26 mouse cellular contexts compared by ENCODE assay signal in the genomic region with DNA sequence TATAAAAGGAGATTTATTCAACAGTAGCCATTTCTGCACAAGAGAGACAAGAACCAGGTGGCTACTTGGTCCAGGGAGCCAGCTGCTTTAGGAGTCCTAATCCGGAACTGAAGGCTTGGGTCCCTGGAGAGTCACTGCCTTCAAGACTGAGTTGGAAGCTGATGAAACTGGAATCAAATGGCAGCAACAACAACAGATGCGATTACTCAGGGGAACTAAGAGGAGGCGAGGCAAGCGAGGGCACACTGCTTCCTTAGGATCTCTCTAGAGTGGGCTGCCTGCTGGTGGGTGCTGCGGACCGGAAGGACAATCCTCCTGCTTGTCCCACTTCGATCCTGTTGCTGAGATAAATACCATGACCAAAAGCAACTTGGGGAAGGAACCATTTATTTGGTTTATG. TPM values are rescaled to one million over a fixed set of nuclear protein-coding genes. Genes with fewer than 3 reads are reported as not detected.
A peak's percentile ranks its signal among the peaks of the same experiment; 100 is the strongest.
DNase-seq lines count a peak whose midpoint lies in the region; ATAC-seq and TF ChIP-seq lines count a peak whose summit lies in the region.
"Had no signal": no experiment of that assay in that cellular context is flagged by ENCODE, and none has a peak within 500 bp of the region (broad histone marks: within the 10 kb centered on the region; RNA-seq: fewer than 3 reads in every experiment).

No protein-coding gene starts in this region.

- no peak overlapping the region for H3K27ac ChIP-seq in embryonic facial prominence, embryonic 14.5 days (replicated peaks; ENCODE audit: low read depth, low read length)
- no peak overlapping the region for H3K27ac ChIP-seq in embryonic facial prominence, embryonic 10.5 days (replicated peaks)
- no peak overlapping the region for H3K27ac ChIP-seq in kidney, postnatal 0 days
- no peak overlapping the region for H3K27ac ChIP-seq in kidney, embryonic 15.5 days
- no peak overlapping the region for H3K27ac ChIP-seq in intestine, embryonic 16.5 days (ENCODE audit: low read length)
- H3K27ac ChIP-seq: forebrain, embryonic 15.5 days; heart, embryonic 10.5 days; hindbrain, embryonic 15.5 days; left cerebral cortex, adult 2 months; neural tube, embryonic 12.5 days had no signal

- H3K9ac ChIP-seq in embryonic facial prominence, embryonic 14.5 days (ENCODE audit: low read depth, low read length) = no peak overlapping the region
- H3K9ac ChIP-seq in kidney, postnatal 0 days (ENCODE audit: low read depth, low read length) = no peak overlapping the region
- no peak overlapping the region for H3K9ac ChIP-seq in kidney, embryonic 15.5 days
- H3K9ac ChIP-seq in intestine, embryonic 16.5 days (ENCODE audit: low read depth, low read length) = no peak overlapping the region
- H3K9ac ChIP-seq: forebrain, embryonic 15.5 days; hindbrain, embryonic 15.5 days; neural tube, embryonic 12.5 days had no signal

- no peaks in the 10 kb centered on the region for H3K4me1 ChIP-seq in embryonic facial prominence, embryonic 14.5 days (ENCODE audit: control insufficient read depth, insufficient read depth, low read length)
- H3K4me1 ChIP-seq in embryonic facial prominence, embryonic 10.5 days = no peaks in the 10 kb centered on the region
- H3K4me1 ChIP-seq in kidney, postnatal 0 days (replicated peaks; ENCODE audit: insufficient read depth, low read length) = no peaks in the 10 kb centered on the region
- H3K4me1 ChIP-seq in kidney, embryonic 15.5 days = 0 out of 2 replicates have a peak, but pooled peaks cover 2% of the 10 kb centered on the region
- 0 out of 2 replicates have a peak, but pooled peaks cover 2% of the 10 kb centered on the region for H3K4me1 ChIP-seq in intestine, embryonic 16.5 days (ENCODE audit: control insufficient read depth, insufficient read depth, low read length)
- H3K4me1 ChIP-seq: forebrain, embryonic 15.5 days; heart, embryonic 10.5 days; neural tube, embryonic 12.5 days had no signal

- H3K4me2 ChIP-seq in embryonic facial prominence, embryonic 14.5 days (ENCODE audit: low read depth, low read length) = no peak overlapping the region
- no peak overlapping the region for H3K4me2 ChIP-seq in kidney, postnatal 0 days (ENCODE audit: low read length)
- no peak overlapping the region for H3K4me2 ChIP-seq in kidney, embryonic 15.5 days
- H3K4me2 ChIP-seq in intestine, embryonic 16.5 days (ENCODE audit: low read depth, low read length) = no peak overlapping the region
- H3K4me2 ChIP-seq: forebrain, embryonic 15.5 days; hindbrain, embryonic 15.5 days; liver, embryonic 11.5 days; neural tube, embryonic 12.5 days had no signal

- no peak overlapping the region for H3K4me3 ChIP-seq in embryonic facial prominence, embryonic 14.5 days (ENCODE audit: low read depth, low read length)
- H3K4me3 ChIP-seq in embryonic facial prominence, embryonic 10.5 days = no peak overlapping the region
- H3K4me3 ChIP-seq in kidney, postnatal 0 days (replicated peaks; ENCODE audit: low read depth, low read length) = no peak overlapping the region
- no peak overlapping the region for H3K4me3 ChIP-seq in kidney, embryonic 15.5 days (replicated peaks)
- no peak overlapping the region for H3K4me3 ChIP-seq in intestine, embryonic 16.5 days (ENCODE audit: low read length)
- H3K4me3 ChIP-seq: forebrain, embryonic 15.5 days; heart, embryonic 10.5 days; hindbrain, embryonic 15.5 days; left cerebral cortex, adult 2 months; megakaryocyte, embryonic 14.5 days; neural tube, embryonic 12.5 days had no signal

- no peaks in the 10 kb centered on the region for H3K27me3 ChIP-seq in embryonic facial prominence, embryonic 14.5 days (replicated peaks; ENCODE audit: control insufficient read depth, insufficient read depth, low read length)
- no peaks in the 10 kb centered on the region for H3K27me3 ChIP-seq in embryonic facial prominence, embryonic 10.5 days (replicated peaks; ENCODE audit: low read depth, poor library complexity, severe bottlenecking)
- H3K27me3 ChIP-seq in kidney, postnatal 0 days (ENCODE audit: insufficient read depth, low read length) = no peaks in the 10 kb centered on the region
- 0 out of 2 replicates have a peak, but pooled peaks cover 2% of the 10 kb centered on the region for H3K27me3 ChIP-seq in kidney, embryonic 15.5 days
- no peaks in the 10 kb centered on the region for H3K27me3 ChIP-seq in intestine, embryonic 16.5 days (replicated peaks; ENCODE audit: control insufficient read depth, insufficient read depth, low read length)
- H3K27me3 ChIP-seq: forebrain, embryonic 15.5 days; hindbrain, embryonic 15.5 days; megakaryocyte, embryonic 14.5 days; neural tube, embryonic 12.5 days had no signal

- TF ChIP-seq CTCF in kidney, postnatal 0 days (IDR thresholded peaks at IDR 0.05; ENCODE audit: low read depth) = no peak

- ATAC-seq in embryonic facial prominence, embryonic 14.5 days (ENCODE audit: low read depth) = peak; percentile 57; the same call in 1 of the 2 replicates
- ATAC-seq in kidney, postnatal 0 days (replicated peaks; ENCODE audit: low FRiP score, low read depth) = no peak
- ATAC-seq in kidney, embryonic 15.5 days (replicated peaks; ENCODE audit: low FRiP score) = no peak
- no peak for ATAC-seq in intestine, embryonic 16.5 days
- ATAC-seq: forebrain, embryonic 15.5 days had no signal

- DNase-seq in embryonic facial prominence, embryonic 14.5 days (ENCODE audit: low spot score) = peak; percentile 78
- DNase-seq in embryonic facial prominence, embryonic 10.5 days (ENCODE audit: low spot score) = no peak
- DNase-seq in kidney, postnatal 0 days (ENCODE audit: low spot score) = peak; percentile 36
- DNase-seq in MN1 (ENCODE audit: low spot score) = peak; percentile 89
- peak; percentile 41 for DNase-seq in mesoderm, embryonic 11.5 days (ENCODE audit: low read depth, low spot score)
- DNase-seq in heart, postnatal 25 days (ENCODE audit: low spot score) = no peak
- DNase-seq: cerebellum, adult 8-10 months; gastrocnemius, postnatal 25 days; kidney, adult 11 months; kidney, postnatal 14 days; left cerebral cortex, postnatal 4 days; lung, adult 2 months; right cerebral cortex, postnatal 14 days; spleen, adult 18-20 months; thymus, postnatal 4 days had no signal

- no peaks in the 10 kb centered on the region for H3K36me3 ChIP-seq in embryonic facial prominence, embryonic 14.5 days (ENCODE audit: control insufficient read depth, insufficient read depth, low read length)
- no peaks in the 10 kb centered on the region for H3K36me3 ChIP-seq in embryonic facial prominence, embryonic 10.5 days (replicated peaks)
- H3K36me3 ChIP-seq in kidney, postnatal 0 days (ENCODE audit: insufficient read depth, low read length) = no peaks in the 10 kb centered on the region
- no peaks in the 10 kb centered on the region for H3K36me3 ChIP-seq in kidney, embryonic 15.5 days
- H3K36me3 ChIP-seq in intestine, embryonic 16.5 days (ENCODE audit: control insufficient read depth, insufficient read depth, low read length) = no peaks in the 10 kb centered on the region
- H3K36me3 ChIP-seq: forebrain, embryonic 15.5 days; G1E; heart, embryonic 10.5 days; hindbrain, embryonic 15.5 days; neural tube, embryonic 12.5 days had no signal

- no peaks in the 10 kb centered on the region for H3K9me3 ChIP-seq in embryonic facial prominence, embryonic 14.5 days (ENCODE audit: control insufficient read depth, low read length)
- no peaks in the 10 kb centered on the region for H3K9me3 ChIP-seq in embryonic facial prominence, embryonic 10.5 days
- no peaks in the 10 kb centered on the region for H3K9me3 ChIP-seq in kidney, postnatal 0 days (replicated peaks; ENCODE audit: low read length)
- H3K9me3 ChIP-seq in kidney, embryonic 15.5 days (replicated peaks) = no peaks in the 10 kb centered on the region
- no peaks in the 10 kb centered on the region for H3K9me3 ChIP-seq in intestine, embryonic 16.5 days (ENCODE audit: control insufficient read depth, low read length)
- H3K9me3 ChIP-seq: forebrain, embryonic 15.5 days; G1E; heart, embryonic 10.5 days; hindbrain, embryonic 15.5 days; megakaryocyte, embryonic 14.5 days; neural tube, embryonic 12.5 days had no signal

- 38% methylated on average over 7 of the region's 7 CpGs for WGBS in embryonic facial prominence, embryonic 14.5 days
- whole genome bisulfite sequencing in embryonic facial prominence, embryonic 10.5 days = 55% methylated on average over 7 of the region's 7 CpGs
- 29% methylated on average over 7 of the region's 7 CpGs for WGBS in kidney, postnatal 0 days
- WGBS in kidney, embryonic 15.5 days = 41% methylated on average over 7 of the region's 7 CpGs
- WGBS in intestine, embryonic 16.5 days = 48% methylated on average over 7 of the region's 7 CpGs

- intact Hi-C loops in heart, postnatal 25 days (cut with DNase I) = no loop called here

RNA-seq across cellular contexts. Expression of a gene that starts 13.9 kb away (rescaled TPM):
- 82.9 and 97.0 TPM in 2 replicates for polyA plus RNA-seq in embryonic facial prominence, embryonic 14.5 days (2014; fragmentation: Nextera tagmentation; extraction: Ambion mirVana)
- 11.8 and 15.4 TPM in 2 replicates for polyA plus RNA-seq in embryonic facial prominence, embryonic 10.5 days (2016; fragmentation: Nextera tagmentation; extraction: Ambion mirVana)
- polyA plus RNA-seq in kidney, postnatal 0 days (2015; fragmentation: Nextera tagmentation; extraction: Ambion mirVana) = 41.9 and 47.3 TPM in 2 replicates
- 33.8 and 37.9 TPM in 2 replicates for polyA plus RNA-seq in kidney, embryonic 15.5 days (2015; fragmentation: Nextera tagmentation; extraction: Ambion mirVana)
- polyA plus RNA-seq in intestine, embryonic 16.5 days (2015; fragmentation: Nextera tagmentation; extraction: Ambion mirVana) = 55.2 and 59.9 TPM in 2 replicates
- 10 to 100 TPM; 17.7 to 18.4 TPM for total RNA-seq in heart, postnatal 25 days (2021)

RNA-seq across cellular contexts. Expression of a gene that starts 20.0 kb away (rescaled TPM):
- polyA plus RNA-seq in embryonic facial prominence, embryonic 14.5 days (2014; fragmentation: Nextera tagmentation; extraction: Ambion mirVana) = 2.2 and 2.4 TPM in 2 replicates
- not detected in 2 replicates for polyA plus RNA-seq in embryonic facial prominence, embryonic 10.5 days (2016; fragmentation: Nextera tagmentation; extraction: Ambion mirVana)
- 2.1 and 3.4 TPM in 2 replicates for polyA plus RNA-seq in kidney, postnatal 0 days (2015; fragmentation: Nextera tagmentation; extraction: Ambion mirVana)
- polyA plus RNA-seq in kidney, embryonic 15.5 days (2015; fragmentation: Nextera tagmentation; extraction: Ambion mirVana) = 0.64 and 1.5 TPM in 2 replicates
- 2.4 and 3.1 TPM in 2 replicates for polyA plus RNA-seq in intestine, embryonic 16.5 days (2015; fragmentation: Nextera tagmentation; extraction: Ambion mirVana)
- total RNA-seq in heart, postnatal 25 days (2021) = not detected
- total RNA-seq: gastrocnemius, postnatal 25 days; left cerebral cortex, postnatal 4 days had no signal
- polyA plus RNA-seq: forebrain, embryonic 15.5 days had no signal

RNA-seq across cellular contexts. Expression of a gene that starts 21.9 kb away (rescaled TPM):
- polyA plus RNA-seq in embryonic facial prominence, embryonic 14.5 days (2014; fragmentation: Nextera tagmentation; extraction: Ambion mirVana) = 1.0 and 2.0 TPM in 2 replicates
- polyA plus RNA-seq in embryonic facial prominence, embryonic 10.5 days (2016; fragmentation: Nextera tagmentation; extraction: Ambion mirVana) = 1.1 and 1.8 TPM in 2 replicates
- polyA plus RNA-seq in kidney, postnatal 0 days (2015; fragmentation: Nextera tagmentation; extraction: Ambion mirVana) = 1.1 and 1.2 TPM in 2 replicates
- polyA plus RNA-seq in kidney, embryonic 15.5 days (2015; fragmentation: Nextera tagmentation; extraction: Ambion mirVana) = 1.3 and 2.0 TPM in 2 replicates
- 2.6 TPM in 2 replicates for polyA plus RNA-seq in intestine, embryonic 16.5 days (2015; fragmentation: Nextera tagmentation; extraction: Ambion mirVana)
- under 1 TPM; 0.20 to 0.47 TPM for total RNA-seq in heart, postnatal 25 days (2021)

RNA-seq across cellular contexts. Expression of a gene that starts 37.1 kb away (rescaled TPM):
- 4.2 and 4.7 TPM in 2 replicates for polyA plus RNA-seq in embryonic facial prominence, embryonic 14.5 days (2014; fragmentation: Nextera tagmentation; extraction: Ambion mirVana)
- polyA plus RNA-seq in embryonic facial prominence, embryonic 10.5 days (2016; fragmentation: Nextera tagmentation; extraction: Ambion mirVana) = 5.0 and 5.4 TPM in 2 replicates
- 9.3 and 9.5 TPM in 2 replicates for polyA plus RNA-seq in kidney, postnatal 0 days (2015; fragmentation: Nextera tagmentation; extraction: Ambion mirVana)
- 6.5 and 7.2 TPM in 2 replicates for polyA plus RNA-seq in kidney, embryonic 15.5 days (2015; fragmentation: Nextera tagmentation; extraction: Ambion mirVana)
- 2.5 and 3.0 TPM in 2 replicates for polyA plus RNA-seq in intestine, embryonic 16.5 days (2015; fragmentation: Nextera tagmentation; extraction: Ambion mirVana)
- 1 to 10 TPM in 1 of 2 experiments, under 1 TPM in 1; 0.95 to 1.3 TPM for total RNA-seq in heart, postnatal 25 days (2021)
- total RNA-seq: monocyte, adult 5-6 weeks had no signal
- polyA plus RNA-seq: G1E had no signal

RNA-seq across cellular contexts. Expression of a gene that starts 45.7 kb away (rescaled TPM):
- polyA plus RNA-seq in embryonic facial prominence, embryonic 14.5 days (2014; fragmentation: Nextera tagmentation; extraction: Ambion mirVana) = 51.0 and 53.6 TPM in 2 replicates
- 28.6 and 32.3 TPM in 2 replicates for polyA plus RNA-seq in embryonic facial prominence, embryonic 10.5 days (2016; fragmentation: Nextera tagmentation; extraction: Ambion mirVana)
- polyA plus RNA-seq in kidney, postnatal 0 days (2015; fragmentation: Nextera tagmentation; extraction: Ambion mirVana) = 24.1 and 25.4 TPM in 2 replicates
- 24.1 and 28.6 TPM in 2 replicates for polyA plus RNA-seq in kidney, embryonic 15.5 days (2015; fragmentation: Nextera tagmentation; extraction: Ambion mirVana)
- polyA plus RNA-seq in intestine, embryonic 16.5 days (2015; fragmentation: Nextera tagmentation; extraction: Ambion mirVana) = 32.4 and 33.3 TPM in 2 replicates
- 1 to 10 TPM; 3.5 TPM for total RNA-seq in heart, postnatal 25 days (2021)
- total RNA-seq: monocyte, adult 5-6 weeks had no signal
- polyA plus RNA-seq: G1E had no signal

Comparison
In these comparisons a context has a peak if more than half of its experiments do, and no peak if none do; other contexts are left out.
1. DNase-seq: peak in embryonic facial prominence, embryonic 14.5 days (single experiment), kidney, postnatal 0 days (single experiment), MN1 (single experiment) and mesoderm, embryonic 11.5 days (single experiment); none in embryonic facial prominence, embryonic 10.5 days (single experiment) and heart, postnatal 25 days (single experiment).